Mouse (Mus musculus) embryo, embryonic 11.5 days (tissue): Measurements from ENCODE around the gene Nf1.

ENCODE experiments used
- DNase-seq: peaks from one replicate; pipeline ENCODE4 v3.0.0-alpha.2; 2012; ENCODE audit warnings: low read depth, low spot score

Gene Nf1

DNA sequence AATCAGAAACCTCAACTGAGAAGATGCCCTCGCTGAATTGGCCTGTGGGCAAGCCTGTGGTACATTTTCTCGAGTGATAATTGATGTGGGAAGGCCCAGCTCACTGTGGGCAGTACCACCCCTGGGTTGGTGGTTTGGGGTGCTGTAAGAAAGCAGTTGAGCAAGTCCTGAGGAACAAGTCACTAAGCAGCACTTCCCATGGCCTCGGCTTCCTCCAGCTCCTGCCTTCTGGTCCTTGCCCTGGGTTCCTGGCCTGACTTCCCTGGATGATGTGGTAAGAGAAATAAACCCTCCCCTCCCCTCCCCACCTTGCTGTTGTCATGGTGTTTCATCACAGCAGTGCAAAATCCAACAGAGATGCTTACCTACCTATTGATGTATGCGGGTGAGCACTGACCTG is 11.4 kb upstream of the Nf1 start:
- no peak for DNase-seq

DNA sequence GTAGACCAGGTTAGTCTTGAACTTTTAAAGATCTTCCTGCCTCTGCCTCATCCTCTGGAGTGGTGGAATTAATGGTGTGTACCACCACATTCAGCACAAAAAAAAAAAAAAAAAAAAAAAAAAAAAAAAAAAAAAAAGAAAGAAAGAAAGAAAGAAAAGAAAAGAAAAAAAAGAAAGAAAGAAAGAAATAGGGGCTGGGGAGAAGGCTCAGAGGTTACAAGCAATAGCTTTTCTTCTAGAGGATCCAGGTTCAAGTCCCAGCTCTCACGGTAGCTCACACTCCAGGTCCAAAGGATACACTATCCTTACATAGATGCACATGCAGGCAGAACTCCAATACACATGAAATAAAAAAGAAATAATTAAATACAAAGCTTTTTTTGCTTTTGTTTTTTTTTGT is 9.9 kb upstream of the Nf1 start:
- no peak for DNase-seq

DNA sequence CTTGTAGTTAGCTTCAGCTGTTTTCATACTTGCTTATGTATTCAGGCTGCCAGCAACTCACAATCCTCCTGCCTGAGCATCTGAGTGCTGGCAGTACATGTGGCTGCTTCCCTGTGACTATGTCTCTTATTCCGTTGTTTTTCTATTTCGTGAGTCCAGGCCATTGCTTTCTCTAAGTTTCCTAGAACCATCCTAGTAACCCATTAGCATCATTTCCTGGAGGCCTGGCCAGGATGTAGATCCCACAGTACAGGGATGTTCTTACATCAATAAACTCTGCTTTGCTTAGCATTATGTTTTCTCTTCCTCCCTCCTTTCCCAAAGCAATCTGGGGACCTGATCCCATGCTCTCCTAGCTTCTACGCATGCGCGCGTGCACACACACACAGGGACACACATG is 4.4 kb upstream of the Nf1 start:
- DNase-seq = no peak

DNA sequence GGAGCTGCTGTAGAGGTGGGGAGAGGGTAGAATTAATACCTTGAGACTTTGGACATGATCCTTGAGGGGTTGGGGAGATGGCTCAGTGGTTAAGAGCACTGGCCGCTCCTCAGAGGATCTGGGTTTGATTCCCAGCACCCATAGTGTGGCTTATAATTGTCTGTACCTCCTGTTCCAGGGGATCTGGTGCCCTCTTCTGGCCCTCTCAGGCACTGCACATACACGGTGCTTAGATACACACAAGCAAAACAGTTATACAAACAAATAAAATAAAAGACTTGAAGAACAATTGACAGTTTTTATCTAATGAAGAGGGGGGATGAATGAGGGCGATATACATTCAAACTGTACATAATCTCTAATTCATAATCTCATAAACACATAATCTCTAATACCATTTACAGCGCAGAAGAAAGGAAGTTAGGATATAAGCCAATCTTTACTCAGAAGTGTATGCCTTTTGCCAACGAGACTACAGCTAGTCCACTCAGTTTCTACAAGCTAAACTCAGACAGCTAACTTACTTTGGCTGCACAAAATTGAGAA is 2.7 kb upstream of the Nf1 start:
- no peak for DNase-seq

DNA sequence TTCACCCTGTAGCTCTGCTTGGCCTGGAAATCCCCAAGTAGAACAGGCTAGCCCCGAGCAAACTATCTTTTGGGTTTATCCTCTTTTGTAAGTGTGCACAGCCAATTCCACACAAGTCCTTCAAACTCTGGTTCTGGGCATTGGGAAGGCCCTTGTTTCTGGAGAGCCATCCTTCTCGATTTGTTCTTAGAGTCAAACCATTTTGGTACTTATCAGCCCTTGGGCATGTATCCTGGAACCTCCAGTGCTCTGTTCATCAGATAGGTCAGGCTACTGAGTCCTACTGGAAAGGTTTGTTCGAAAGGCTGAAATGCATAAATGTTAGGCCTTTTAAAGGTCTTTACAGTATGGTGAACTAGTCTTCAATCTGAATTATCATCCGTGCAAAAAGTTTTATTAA is 872 bp upstream of the Nf1 start:
- no peak for DNase-seq

DNA sequence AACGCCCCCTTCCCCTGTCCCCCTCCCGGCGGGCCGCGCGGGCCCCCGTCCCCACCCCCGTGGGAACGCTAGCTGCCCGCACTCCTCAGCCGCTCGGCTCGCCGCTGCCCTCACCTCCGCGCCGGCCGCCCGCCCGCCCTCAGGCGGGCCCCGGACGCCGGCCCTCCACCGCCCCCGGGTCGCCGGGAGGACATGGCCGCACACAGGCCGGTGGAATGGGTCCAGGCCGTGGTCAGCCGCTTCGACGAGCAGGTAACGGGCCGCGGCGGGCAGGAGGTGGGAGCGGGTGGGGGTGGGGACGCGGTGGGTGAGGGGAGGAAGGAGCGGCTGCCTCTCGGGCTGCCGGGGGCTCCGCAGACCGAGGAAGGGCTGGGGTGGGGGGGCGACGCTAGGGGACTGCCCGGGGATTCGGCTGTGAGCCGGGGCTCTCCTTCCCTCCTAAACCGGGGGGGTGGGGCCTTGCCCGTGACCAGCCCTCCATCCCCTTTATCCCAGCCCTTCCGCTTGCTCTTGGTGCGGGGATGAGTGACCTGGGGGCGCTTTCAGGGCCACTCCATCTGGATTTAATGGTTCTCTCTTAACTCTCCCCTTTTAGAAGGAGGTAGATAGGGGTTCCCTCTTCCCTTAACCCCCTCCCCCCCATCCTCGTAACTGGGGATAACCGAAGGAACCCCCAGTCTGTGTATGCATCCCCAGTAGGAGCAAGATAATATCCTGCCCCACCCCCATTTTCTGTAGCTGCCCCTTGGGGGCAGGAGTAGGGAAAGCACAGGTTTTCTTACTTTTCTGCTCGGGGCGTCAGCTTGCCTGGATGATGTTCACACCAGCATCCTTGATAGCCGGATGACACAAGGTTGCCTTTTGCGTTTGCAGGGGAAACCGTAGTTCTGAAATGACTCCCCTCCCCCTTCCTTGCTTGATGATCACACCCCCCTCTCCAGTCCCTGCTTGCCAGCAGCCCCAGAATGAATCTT is 602 bp downstream of the Nf1 start:
- DNase-seq = peak; percentile 42

DNA sequence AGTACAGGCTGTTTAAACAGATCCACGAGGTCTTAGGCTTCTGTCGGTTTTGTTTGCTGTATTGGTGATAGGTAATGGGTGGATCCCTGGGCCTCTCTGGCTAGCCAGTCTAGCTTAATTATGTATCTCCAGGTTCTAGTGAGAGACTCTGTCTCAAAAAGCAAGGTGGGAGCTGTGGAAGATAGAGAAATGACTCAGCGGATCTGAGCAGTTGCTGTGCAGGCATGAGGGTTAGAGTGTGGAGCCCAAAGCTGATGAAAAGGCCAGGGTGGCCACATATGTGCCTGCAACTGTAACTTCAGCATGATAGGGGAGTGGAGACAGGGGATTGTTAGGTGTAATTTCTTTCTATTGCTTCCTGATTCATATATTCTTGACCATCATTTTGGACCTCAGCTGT is 17.5 kb downstream of the Nf1 start:
- no peak for DNase-seq

DNA sequence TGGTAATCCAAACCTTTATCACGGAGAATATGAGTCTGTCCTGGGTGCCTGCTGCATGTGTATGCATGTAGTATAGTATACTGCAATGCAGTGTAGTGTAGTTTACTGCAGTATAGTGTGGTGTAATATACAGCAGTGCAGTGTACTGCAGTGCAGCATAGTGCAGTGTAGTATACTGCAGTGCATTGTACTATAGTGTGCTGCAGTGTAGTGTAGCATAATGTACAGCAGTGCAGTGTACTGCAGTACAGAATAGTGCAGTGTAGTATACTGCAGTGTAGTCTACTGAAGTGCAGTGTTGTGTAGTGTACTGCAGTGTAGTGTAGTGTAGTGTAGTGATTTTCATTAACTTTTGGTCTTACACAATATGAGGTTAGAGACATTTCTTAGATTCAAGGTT is 17.9 kb downstream of the Nf1 start:
- no peak for DNase-seq

DNA sequence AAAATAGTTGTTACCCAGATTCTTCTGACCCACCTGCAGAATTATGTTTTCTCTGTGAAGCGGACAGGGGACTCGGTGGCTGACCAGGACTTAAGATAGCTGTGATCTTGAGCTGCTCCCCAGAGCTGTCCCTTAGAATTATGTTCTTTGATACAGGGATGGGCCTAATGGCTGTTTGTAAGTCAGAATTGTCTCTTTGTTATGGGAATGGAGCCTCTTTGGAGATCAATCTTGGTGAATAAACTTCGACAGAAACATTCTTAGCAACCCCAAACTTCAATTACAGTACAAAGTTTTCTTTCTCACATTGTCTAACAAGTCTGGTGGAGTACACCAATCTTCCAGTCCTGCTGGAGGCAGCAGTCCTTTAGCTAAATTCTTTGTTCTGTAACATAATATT is 25.5 kb downstream of the Nf1 start:
- no peak for DNase-seq

DNA sequence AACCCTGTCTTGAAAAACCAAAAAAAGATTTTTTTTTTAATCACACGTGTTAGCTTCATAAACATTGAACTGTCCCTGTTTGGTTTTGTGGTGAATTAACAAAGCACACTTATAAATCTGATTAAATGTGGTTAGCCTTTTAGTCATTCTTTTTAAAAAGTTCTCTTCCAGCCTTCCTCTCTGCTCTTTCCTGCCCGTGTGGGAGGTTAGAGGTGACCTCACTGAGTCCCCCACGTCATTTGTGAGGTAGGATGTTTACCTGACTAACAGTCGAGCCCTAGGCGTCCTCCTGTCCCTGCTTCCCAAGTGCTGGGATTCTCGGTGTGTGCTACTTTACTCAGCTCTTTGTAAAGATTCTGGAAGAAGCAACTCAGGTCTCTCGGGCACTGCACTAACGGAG is 26.8 kb downstream of the Nf1 start:
- no peak for DNase-seq

DNA sequence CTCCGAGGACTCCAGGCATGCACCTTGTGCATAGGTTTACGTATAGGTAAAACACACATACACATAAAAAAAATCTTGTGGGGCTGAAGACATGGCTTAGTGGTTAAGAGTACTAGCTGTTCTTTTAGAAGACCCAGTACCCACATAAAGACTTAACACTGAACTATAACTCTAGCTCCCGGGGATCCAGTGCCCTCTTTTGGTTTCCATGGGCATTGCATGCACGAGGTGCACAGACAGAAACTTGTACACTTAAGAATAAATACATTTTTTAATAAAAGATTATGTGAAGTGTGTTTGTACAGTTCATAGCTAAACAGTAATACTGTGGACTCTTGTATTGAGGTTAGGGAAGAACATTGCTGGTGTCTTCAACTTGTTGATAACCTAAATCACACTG is 33.5 kb downstream of the Nf1 start:
- no peak for DNase-seq

DNA sequence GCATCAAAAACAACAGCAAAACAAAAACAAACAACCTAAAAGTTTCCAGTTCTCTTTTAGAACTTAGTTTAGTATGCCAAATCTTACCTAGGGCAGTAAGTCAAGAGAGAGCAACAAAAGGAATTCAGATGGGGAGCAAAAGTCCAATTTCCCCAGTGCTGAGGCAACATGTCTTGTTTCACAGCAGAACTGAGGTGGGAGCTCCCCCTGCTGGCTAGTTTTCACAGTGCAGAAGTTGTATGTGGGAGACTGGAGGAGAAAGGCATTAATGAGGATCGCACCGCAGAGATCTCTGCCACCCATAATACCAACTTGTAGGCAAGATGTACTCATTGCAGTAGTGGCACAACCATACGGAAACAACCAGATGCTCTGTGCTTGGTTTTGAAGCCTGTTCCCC is 58.8 kb downstream of the Nf1 start:
- peak; percentile 76 for DNase-seq

DNA sequence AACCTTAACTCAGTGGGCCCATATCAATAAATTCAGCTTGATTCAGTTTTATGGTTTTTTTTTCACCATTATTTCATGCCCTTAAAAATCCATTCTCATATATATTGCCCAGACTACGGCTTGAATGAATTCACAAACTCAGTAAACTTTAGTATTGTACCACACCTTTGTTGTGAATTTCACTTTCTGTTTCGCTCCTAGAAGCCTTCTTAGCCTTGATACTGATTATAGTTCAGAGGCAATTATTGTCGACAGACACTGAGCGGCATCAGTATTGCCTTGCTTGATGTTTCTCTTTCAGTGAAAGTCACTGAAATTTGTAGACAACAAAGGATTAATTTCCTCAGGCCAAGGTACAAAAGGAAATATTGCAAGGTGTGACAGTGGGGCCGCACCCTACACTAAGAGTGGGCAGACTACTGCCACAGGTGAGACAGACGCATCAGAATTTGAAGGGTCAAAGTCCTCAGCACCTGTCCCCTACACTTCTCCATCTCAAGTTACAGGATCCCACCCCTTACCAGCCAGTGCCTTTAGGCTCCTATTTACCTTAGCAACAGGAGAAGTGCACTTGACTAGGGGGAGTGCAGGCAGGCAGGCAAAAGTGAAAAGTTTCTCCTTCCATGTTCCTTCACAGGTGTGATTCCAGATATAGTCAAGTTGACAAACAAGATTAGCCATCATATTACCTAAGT is 64.3 kb downstream of the Nf1 start:
- no peak for DNase-seq

DNA sequence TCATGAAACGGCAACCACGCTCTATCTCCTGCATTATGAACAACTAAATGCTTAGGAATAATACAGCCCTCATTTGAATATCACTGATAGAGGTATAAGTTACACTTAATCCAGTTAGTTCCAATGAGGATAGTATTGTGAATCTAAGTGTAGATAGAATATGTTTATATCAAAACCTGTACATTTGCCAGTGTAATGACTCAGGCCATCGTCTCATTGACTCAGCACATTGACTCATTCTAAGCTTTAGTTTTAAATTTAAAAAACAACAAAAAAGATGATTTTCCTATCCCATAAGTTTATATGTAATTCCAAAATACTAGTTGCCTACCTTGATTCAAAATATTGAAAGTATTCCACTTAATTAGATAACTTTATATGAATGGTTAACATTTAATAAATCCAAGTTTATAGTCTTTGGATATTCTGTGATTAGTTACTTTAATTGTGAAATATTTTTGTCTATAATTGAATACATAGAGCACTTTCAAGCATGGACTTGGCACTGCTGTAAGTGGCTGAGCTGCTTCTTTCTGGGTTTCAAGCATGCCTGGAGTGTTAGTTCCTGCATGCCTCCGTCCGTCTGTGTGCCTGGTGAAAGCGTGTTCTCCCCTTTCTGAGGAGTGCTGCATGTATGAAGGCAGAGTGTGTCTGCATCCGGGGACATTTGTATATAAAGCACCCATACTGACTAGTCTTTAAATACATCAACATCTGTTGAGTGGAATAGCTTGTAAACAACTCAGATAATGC is 74.4 kb downstream of the Nf1 start:
- no peak for DNase-seq

DNA sequence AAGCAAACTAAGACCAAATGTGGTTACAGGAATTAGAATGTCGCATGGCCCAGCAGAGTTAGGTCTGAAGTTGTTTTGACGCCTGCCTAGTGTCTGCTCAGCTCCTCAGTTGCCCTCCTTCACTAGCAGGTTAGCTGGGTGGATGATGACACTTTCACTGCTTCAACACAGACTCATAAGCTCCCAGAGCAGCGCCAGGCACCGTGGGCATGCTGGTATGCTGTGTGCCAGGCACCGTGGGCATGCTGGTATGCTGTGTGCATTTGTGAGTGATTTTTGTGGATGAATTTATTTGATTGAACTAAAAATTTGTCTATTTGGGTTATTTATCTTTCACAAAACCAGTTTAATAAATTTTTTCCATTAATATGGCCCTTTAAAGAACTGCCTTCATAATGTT is 83.0 kb downstream of the Nf1 start:
- DNase-seq = no peak

DNA sequence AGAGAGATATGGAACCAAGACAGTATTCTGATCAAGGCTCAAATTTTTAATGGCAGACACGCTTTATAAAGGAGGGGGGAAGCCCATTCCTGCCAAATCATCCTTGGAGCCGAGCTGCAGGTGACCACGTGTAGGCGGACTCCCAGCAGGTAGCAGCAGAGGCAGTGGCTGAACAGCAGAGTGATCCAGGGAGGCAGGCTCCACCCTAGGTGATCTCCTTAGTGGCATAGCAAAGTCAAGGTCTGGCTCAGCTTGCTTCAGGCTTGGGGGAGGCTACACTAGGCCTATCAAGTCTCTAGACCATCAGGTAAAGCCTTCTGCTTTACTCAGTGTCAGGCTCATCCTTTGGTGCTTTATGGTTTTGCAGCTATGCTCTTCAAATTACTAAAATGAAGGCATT is 87.1 kb downstream of the Nf1 start:
- no peak for DNase-seq

DNA sequence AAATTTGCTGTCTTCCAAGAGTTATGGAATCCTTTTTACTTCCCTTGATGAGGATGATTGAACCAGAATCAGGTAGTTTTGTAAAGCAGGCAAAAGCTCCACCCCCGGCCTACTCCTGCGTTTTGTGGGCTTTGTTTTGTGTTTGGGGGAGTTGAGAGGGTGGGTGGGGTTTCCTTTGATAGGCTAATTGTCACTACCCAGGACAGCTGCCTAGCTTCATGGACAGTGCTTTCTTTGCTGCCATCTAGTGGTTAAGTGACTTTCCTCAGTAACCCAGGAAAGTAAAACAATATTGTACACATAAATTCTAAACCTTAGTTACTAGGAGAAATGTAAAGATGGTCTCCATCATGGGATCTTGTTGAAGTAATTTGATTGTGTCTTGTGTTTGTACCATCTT is 88.1 kb downstream of the Nf1 start:
- peak; percentile 32 for DNase-seq

DNA sequence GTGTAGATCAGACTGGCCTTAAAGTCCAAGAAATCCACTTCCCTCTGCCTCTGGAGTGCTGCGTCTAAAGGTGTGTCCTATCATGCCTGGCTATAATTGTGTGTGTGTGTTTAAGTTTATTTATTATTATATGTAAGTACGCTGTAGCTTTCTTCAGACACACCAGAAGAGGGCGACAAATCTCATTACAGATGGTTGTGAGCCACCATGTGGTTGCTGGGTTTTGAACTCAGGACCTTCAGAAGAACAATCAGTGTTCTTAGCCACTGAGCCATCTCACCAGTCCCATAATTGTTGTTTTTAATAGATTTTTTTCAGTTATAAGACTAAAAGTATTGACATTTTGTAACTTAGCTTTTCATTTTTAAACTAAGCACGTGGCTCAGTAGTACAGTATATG is 95.8 kb downstream of the Nf1 start:
- no peak for DNase-seq

DNA sequence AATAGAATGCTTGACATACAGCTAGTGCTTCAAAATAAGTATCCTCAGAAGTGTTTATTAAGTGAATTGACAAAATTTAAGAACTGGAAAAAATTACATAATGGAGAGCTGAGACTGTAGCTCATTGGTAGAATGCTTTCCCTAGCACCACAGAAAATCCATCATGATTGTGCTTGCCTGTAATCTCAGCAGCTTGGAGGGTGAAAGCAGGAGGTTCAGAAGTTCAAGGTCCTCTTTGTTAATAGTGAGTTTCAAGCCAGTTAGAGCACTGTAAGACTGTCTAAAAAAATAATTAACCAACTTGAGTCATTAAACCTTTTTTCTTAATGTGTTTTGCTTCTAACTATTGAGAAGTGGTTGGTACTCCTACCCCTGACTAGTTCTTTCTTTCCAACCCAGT is 108.9 kb downstream of the Nf1 start:
- no peak for DNase-seq

DNA sequence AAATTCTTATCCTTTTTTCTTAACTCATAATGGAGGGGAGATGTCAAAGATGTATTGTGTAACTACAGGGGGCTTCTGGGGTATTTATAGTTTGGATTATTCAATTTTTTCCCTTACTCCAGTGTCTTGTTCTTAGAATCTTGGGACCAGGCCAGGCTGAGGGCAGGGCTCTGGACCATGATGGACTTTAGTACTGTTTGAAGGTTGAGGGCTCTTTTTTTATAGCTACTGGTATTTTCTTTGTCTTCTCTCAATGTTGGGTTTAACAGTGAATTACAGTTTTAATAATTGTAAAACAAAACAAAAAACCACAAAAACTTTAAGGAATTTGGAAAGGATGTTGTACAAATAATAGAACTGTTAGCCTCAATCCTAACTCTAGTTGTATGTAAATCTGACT is 113.5 kb downstream of the Nf1 start:
- no peak for DNase-seq

DNA sequence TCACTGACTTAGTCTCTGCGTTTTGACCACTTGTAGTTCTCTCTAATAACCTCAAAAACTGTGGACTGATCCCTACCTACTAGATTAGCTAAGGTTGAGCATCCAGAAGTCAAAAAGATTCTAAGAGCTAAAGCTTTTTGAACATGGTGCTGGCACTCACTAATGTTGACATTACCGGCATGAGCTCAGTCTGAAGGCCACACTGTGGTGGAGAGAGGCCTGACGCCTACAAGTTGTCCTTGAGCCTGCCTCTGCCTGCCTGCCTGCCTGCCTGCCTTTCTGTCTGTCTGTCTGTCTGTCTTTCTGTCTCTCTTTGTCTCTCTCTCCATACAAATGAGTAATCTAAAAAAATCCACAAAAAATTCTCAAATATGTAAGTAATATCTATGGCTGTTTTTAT is 118.4 kb downstream of the Nf1 start:
- DNase-seq = no peak

DNA sequence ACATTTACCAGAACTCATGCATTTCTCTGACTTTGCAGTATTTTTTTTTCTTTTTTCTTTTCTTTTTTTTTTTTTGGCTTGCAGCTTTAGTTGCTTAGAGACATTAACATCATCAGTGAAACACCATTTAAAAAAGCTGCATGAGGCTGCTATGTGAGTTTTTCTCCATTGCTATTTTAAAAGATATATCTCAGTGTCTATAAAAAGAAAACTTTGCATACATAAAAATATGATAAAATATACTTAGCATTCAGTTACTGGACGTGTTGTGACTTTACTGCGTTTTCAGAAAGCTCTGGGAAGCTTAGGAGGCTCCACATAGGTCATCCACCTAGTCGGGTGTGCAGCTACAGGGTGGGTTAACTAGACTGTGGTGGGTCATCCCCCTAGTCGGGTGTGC is 120.4 kb downstream of the Nf1 start:
- DNase-seq = no peak
